Mouse (Mus musculus) MEL (cell line): ENCODE measurements at regions not wholly inside any gene's neighbourhood (a gene's known extent, or its start where the extent isn't known, plus 50 kb on each side); places are given as distances from the start of the nearest gene placed in this dataset.

ENCODE experiments used
- DNase-seq: peaks from one replicate; pipeline ENCODE4 v3.0.0; 2011; ENCODE audit warnings: low read depth, low spot score
- H3K27ac ChIP-seq: 2 replicates; pipeline ENCODE4 v1.5.1; 2012; ENCODE audit warnings: low read depth, mild to moderate bottlenecking, control low read depth, low read length, moderate library complexity; ENCODE audit not compliant: control insufficient read depth
- H3K27me3 ChIP-seq, 2 experiments: fragments of 150-350 bp in 1 of 2; sonication (generic) in 1 of 2; 2 replicates each; pipeline ENCODE4 v1.6.1; 2012; ENCODE audit warnings: low read length in 2 of 2, mild to moderate bottlenecking in 2 of 2, improper control_type of control experiment in 1 of 2, moderate library complexity in 1 of 2; ENCODE audit not compliant: insufficient read depth in 2 of 2, control insufficient read depth in 1 of 2
- H3K36me3 ChIP-seq, 2 experiments: 2 replicates each; pipeline ENCODE4 v1.6.1; 2012 to 2014; ENCODE audit warnings: low read length in 2 of 2, improper control_type of control experiment in 1 of 2, inconsistent platforms in 1 of 2, mild to moderate bottlenecking in 1 of 2; ENCODE audit not compliant: insufficient read depth in 2 of 2, control insufficient read depth in 1 of 2
- H3K4me1 ChIP-seq, 2 experiments: fragments of 150-350 bp in 1 of 2; sonication (generic) in 1 of 2; 2 replicates each; pipeline ENCODE4 v1.6.1; 2012; ENCODE audit warnings: low read length in 2 of 2, improper control_type of control experiment in 1 of 2, mild to moderate bottlenecking in 1 of 2; ENCODE audit not compliant: insufficient read depth in 2 of 2, control insufficient read depth in 1 of 2
- H3K4me3 ChIP-seq, 2 experiments: fragments of 150-350 bp in 1 of 2; sonication (generic) in 1 of 2; 2 replicates each; pipeline ENCODE4 v1.5.1; 2012; ENCODE audit warnings: low read depth in 2 of 2, low read length in 2 of 2, mild to moderate bottlenecking in 2 of 2, moderate library complexity in 2 of 2, control low read depth in 1 of 2, improper control_type of control experiment in 1 of 2; ENCODE audit not compliant: control insufficient read depth in 1 of 2, insufficient read depth in 1 of 2
- H3K79me2 ChIP-seq: 2 replicates; pipeline ENCODE4 v1.6.1; 2012; ENCODE audit warnings: mild to moderate bottlenecking, low read length, moderate library complexity; ENCODE audit not compliant: control insufficient read depth, poor library complexity, insufficient read depth
- H3K9ac ChIP-seq: 2 replicates; pipeline ENCODE4 v1.6.1; 2012; ENCODE audit warnings: low read depth, mild to moderate bottlenecking, control low read depth, low read length, moderate library complexity; ENCODE audit not compliant: control insufficient read depth, poor library complexity, severe bottlenecking
- H3K9me3 ChIP-seq: fragments of 150-350 bp; sonication (generic); replicated peaks from 2 replicates; pipeline ENCODE4 v1.6.1; 2012; ENCODE audit warnings: mild to moderate bottlenecking, low read length, improper control_type of control experiment, moderate library complexity; ENCODE audit not compliant: insufficient read depth
- E2F4 ChIP-seq: IDR thresholded peaks from 2 replicates; pipeline ENCODE4 v1.6.1; 2011; ENCODE audit warnings: low read depth, low read length, improper control_type of control experiment, borderline replicate concordance
- HCFC1 ChIP-seq: IDR thresholded peaks from 2 replicates; pipeline ENCODE4 v1.6.1; 2012; ENCODE audit warnings: low read depth, mild to moderate bottlenecking, inconsistent platforms, low read length, improper control_type of control experiment, moderate library complexity
- JUND ChIP-seq: IDR thresholded peaks from 2 replicates; pipeline ENCODE4 v1.6.1; 2011; ENCODE audit warnings: low read depth, mild to moderate bottlenecking, improper control_type of control experiment, low read length
- MAFK ChIP-seq: IDR thresholded peaks from 2 replicates; pipeline ENCODE4 v1.6.1; 2011; ENCODE audit warnings: low read depth, mild to moderate bottlenecking, low read length, improper control_type of control experiment, borderline replicate concordance
- NELFE ChIP-seq: IDR thresholded peaks from 2 replicates; pipeline ENCODE4 v1.6.1; 2011; ENCODE audit warnings: low read depth, low read length, improper control_type of control experiment
- USF1 ChIP-seq: IDR thresholded peaks from 2 replicates; pipeline ENCODE4 v1.6.1; 2014; ENCODE audit warnings: low read depth, mild to moderate bottlenecking, inconsistent platforms, low read length, improper control_type of control experiment, moderate library complexity
- ZKSCAN1 ChIP-seq: IDR thresholded peaks from 2 replicates; pipeline ENCODE4 v1.6.1; 2012; ENCODE audit warnings: low read depth, mild to moderate bottlenecking, inconsistent platforms, low read length, improper control_type of control experiment, moderate library complexity
- ZNF384 ChIP-seq: IDR thresholded peaks from 2 replicates; pipeline ENCODE4 v1.6.1; 2012; ENCODE audit warnings: low read depth, mild to moderate bottlenecking, inconsistent platforms, low read length, improper control_type of control experiment

DNA sequence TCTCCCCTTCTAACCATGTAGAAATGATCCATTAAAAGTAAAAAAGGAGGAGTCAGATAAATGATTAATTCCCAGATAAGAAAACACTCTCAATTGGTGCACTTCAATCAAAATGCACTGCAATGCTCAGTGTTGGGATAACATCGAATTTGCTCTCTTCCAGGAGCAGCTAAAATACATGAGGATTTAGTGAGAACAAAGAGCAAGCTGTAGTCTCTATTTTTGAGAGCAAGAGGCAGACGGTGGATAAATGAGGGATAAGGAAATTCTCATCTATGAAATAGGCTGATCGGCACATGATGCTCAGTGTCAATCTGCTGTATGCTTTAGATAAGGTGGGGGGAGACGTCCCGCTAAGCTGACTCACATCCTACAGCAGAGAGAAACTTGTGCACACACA lies 1254.1 kb downstream of the Fscb start:
- peak; percentile 10 for DNase-seq
- H3K9me3 ChIP-seq: no peaks in the 10 kb centered on the region
- TF ChIP-seq ZKSCAN1 (no peak), JUND (no peak), HCFC1 (no peak), ZNF384 (no peak), E2F4 (no peak), MAFK (no peak), USF1 (no peak), NELFE (no peak)
- H3K9ac ChIP-seq: no peak overlapping the region
- H3K27me3 ChIP-seq: no peaks in the 10 kb centered on the region
- H3K27ac ChIP-seq: no peak overlapping the region
- H3K79me2 ChIP-seq: no peaks in the 10 kb centered on the region
- H3K4me1 ChIP-seq: no peaks in the 10 kb centered on the region
- no peaks in the 10 kb centered on the region for H3K36me3 ChIP-seq
- no peak overlapping the region for H3K4me3 ChIP-seq
